Mouse (Mus musculus): ENCODE results near the gene Gadd45gip1. TPM values are rescaled to one million over a fixed set of nuclear protein-coding genes. Genes with fewer than 3 reads are reported as not detected.

Gadd45gip1 gene
- polyA plus RNA-seq, 1 experiment from 2014 or later = 49.9 TPM

DNA sequence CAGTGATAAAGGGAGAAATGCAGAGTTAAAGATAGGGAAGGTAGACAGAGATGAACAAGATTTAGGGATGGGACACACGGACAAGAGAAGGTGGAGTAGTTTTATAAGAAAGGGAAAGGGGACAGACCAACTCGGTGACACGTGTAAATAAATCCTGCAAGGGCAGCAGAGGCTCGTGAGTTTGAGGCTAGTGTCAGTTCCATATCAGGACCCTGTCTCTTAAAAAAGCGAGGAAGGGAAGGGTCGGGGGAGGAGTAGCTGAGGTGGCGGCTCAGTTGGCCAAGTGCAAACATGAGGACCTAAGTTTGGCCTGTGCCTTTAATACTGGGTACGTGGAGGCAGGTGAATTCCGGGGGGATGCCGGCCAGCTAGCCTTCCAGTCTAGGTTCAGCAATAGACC, 20.0 kb upstream of the Gadd45gip1 start:
- Histone ChIP-seq H3K4me3 (ENCODE audit: control insufficient read depth in 1 of 2, insufficient read depth in 1 of 2, low read depth in 1 of 2, low read length in 2 of 2) (peak overlapping the region; percentile 18 to 37), H3K4me1 (ENCODE audit: control insufficient read depth in 2 of 2, insufficient read depth in 2 of 2, low read length in 2 of 2) (peaks cover 0 to 15% of the 10 kb centered on the region in 2 experiments; a peak in 3 of 4 replicates), H3K9me3 (ENCODE audit: control insufficient read depth, low read length) (no peaks in the 10 kb centered on the region), H3K36me3 (ENCODE audit: control insufficient read depth, insufficient read depth, low read length) (no peaks in the 10 kb centered on the region), H3K9ac (ENCODE audit: low read length) (peak overlapping the region; percentile 52; the same call in 1 of the 2 replicates), H3K27ac (replicated peaks in 1 of 2; ENCODE audit: control insufficient read depth in 1 of 2, insufficient read depth in 1 of 2, low read depth in 2 of 2, low read length in 2 of 2) (no peak overlapping the region), H3K4me2 (ENCODE audit: low read length) (peak overlapping the region; percentile 71), H3K27me3 (ENCODE audit: control insufficient read depth, insufficient read depth, low read length) (peaks cover 13% of the 10 kb centered on the region)
- no peak for ATAC-seq (ENCODE audit: insufficient number of reproducible peaks, insufficient read depth, low FRiP score, low read depth)
- WGBS = 25% methylated on average over 10 of the region's 10 CpGs

DNA sequence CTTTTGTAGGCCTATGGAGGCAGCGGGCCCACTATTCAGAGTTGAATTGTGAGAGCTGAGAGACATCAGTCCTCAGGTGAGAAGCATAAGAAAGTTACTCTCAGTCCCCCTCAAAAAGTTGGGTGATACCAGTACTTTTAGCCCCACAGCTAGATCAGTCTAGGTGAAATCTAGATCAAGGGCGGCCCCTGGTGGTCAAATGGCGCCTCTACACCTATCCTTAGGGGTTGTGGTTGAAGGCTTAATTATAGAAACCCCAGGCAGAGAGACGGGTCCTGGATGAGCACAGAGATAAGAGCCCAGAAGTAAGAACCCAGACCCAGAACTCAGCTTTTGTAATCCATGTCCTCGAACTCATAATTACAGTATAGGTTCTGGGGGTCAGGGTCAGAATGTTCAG, 18.3 kb upstream of the Gadd45gip1 start:
- WGBS = under 1% methylated on average over 5 of the region's 5 CpGs
- Histone ChIP-seq H3K27ac (replicated peaks in 1 of 2; ENCODE audit: control insufficient read depth in 1 of 2, insufficient read depth in 1 of 2, low read depth in 2 of 2, low read length in 2 of 2) (no peak overlapping the region), H3K4me1 (ENCODE audit: control insufficient read depth in 2 of 2, insufficient read depth in 2 of 2, low read length in 2 of 2) (peaks cover 0 to 15% of the 10 kb centered on the region in 2 experiments; a peak in 3 of 4 replicates), H3K36me3 (ENCODE audit: control insufficient read depth, insufficient read depth, low read length) (no peaks in the 10 kb centered on the region), H3K9me3 (ENCODE audit: control insufficient read depth, low read length) (no peaks in the 10 kb centered on the region), H3K4me2 (ENCODE audit: low read length) (no peak overlapping the region), H3K4me3 (ENCODE audit: control insufficient read depth in 1 of 2, insufficient read depth in 1 of 2, low read depth in 1 of 2, low read length in 2 of 2) (no peak overlapping the region), H3K27me3 (ENCODE audit: control insufficient read depth, insufficient read depth, low read length) (peaks cover 13% of the 10 kb centered on the region), H3K9ac (ENCODE audit: low read length) (no peak overlapping the region)
- ATAC-seq (ENCODE audit: insufficient number of reproducible peaks, insufficient read depth, low FRiP score, low read depth) = no peak

DNA sequence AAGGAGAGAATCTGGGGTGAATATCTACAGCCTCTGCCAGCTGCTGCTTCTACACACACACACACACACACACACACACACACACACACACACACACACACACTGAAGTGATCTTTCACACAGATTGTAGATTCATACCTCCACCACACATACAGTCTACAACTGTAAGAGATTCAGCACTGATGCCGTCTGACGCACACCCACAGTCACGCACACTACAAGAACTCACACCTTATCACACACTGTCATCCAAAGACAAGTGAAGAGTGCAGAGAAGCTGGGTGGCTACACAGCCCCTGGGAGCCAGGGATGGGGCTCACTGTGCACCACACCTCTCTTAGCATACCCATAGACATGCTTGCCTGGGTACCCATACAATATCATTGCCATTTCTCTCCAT, 17.5 kb upstream of the Gadd45gip1 start:
- 46% methylated on average over 3 of the region's 3 CpGs for WGBS
- Histone ChIP-seq H3K4me3 (ENCODE audit: control insufficient read depth in 1 of 2, insufficient read depth in 1 of 2, low read depth in 1 of 2, low read length in 2 of 2) (no peak overlapping the region), H3K9ac (ENCODE audit: low read length) (no peak overlapping the region), H3K27me3 (ENCODE audit: control insufficient read depth, insufficient read depth, low read length) (peaks cover 13% of the 10 kb centered on the region), H3K9me3 (ENCODE audit: control insufficient read depth, low read length) (no peaks in the 10 kb centered on the region), H3K36me3 (ENCODE audit: control insufficient read depth, insufficient read depth, low read length) (no peaks in the 10 kb centered on the region), H3K27ac (replicated peaks in 1 of 2; ENCODE audit: control insufficient read depth in 1 of 2, insufficient read depth in 1 of 2, low read depth in 2 of 2, low read length in 2 of 2) (no peak overlapping the region), H3K4me1 (ENCODE audit: control insufficient read depth in 2 of 2, insufficient read depth in 2 of 2, low read length in 2 of 2) (peaks cover 0 to 15% of the 10 kb centered on the region in 2 experiments; a peak in 3 of 4 replicates), H3K4me2 (ENCODE audit: low read length) (no peak overlapping the region)
- ATAC-seq (ENCODE audit: insufficient number of reproducible peaks, insufficient read depth, low FRiP score, low read depth) = no peak

DNA sequence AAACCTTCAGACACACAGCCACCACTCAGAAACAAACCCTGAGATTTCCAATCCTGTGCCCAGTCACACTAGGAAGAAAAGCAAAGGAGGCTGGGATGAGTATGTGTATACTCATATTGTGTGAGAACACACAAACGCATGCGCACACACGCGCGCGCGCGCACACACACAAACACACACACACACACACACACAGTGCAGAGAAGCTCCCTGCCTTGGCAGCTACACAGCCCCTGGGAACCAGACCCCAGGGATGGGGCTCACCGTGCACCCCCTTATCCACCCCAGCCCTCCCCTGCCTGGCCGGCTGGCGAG, 17.1 kb upstream of the Gadd45gip1 start:
- Histone ChIP-seq H3K27ac (replicated peaks in 1 of 2; ENCODE audit: control insufficient read depth in 1 of 2, insufficient read depth in 1 of 2, low read depth in 2 of 2, low read length in 2 of 2) (no peak overlapping the region), H3K4me1 (ENCODE audit: control insufficient read depth in 2 of 2, insufficient read depth in 2 of 2, low read length in 2 of 2) (peaks cover 0 to 15% of the 10 kb centered on the region in 2 experiments; a peak in 3 of 4 replicates), H3K9ac (ENCODE audit: low read length) (no peak overlapping the region), H3K27me3 (ENCODE audit: control insufficient read depth, insufficient read depth, low read length) (peaks cover 13% of the 10 kb centered on the region), H3K4me3 (ENCODE audit: control insufficient read depth in 1 of 2, insufficient read depth in 1 of 2, low read depth in 1 of 2, low read length in 2 of 2) (no peak overlapping the region), H3K4me2 (ENCODE audit: low read length) (no peak overlapping the region), H3K36me3 (ENCODE audit: control insufficient read depth, insufficient read depth, low read length) (no peaks in the 10 kb centered on the region), H3K9me3 (ENCODE audit: control insufficient read depth, low read length) (no peaks in the 10 kb centered on the region)
- WGBS = 74% methylated on average over 11 of the region's 11 CpGs
- no peak for ATAC-seq (ENCODE audit: insufficient number of reproducible peaks, insufficient read depth, low FRiP score, low read depth)

DNA sequence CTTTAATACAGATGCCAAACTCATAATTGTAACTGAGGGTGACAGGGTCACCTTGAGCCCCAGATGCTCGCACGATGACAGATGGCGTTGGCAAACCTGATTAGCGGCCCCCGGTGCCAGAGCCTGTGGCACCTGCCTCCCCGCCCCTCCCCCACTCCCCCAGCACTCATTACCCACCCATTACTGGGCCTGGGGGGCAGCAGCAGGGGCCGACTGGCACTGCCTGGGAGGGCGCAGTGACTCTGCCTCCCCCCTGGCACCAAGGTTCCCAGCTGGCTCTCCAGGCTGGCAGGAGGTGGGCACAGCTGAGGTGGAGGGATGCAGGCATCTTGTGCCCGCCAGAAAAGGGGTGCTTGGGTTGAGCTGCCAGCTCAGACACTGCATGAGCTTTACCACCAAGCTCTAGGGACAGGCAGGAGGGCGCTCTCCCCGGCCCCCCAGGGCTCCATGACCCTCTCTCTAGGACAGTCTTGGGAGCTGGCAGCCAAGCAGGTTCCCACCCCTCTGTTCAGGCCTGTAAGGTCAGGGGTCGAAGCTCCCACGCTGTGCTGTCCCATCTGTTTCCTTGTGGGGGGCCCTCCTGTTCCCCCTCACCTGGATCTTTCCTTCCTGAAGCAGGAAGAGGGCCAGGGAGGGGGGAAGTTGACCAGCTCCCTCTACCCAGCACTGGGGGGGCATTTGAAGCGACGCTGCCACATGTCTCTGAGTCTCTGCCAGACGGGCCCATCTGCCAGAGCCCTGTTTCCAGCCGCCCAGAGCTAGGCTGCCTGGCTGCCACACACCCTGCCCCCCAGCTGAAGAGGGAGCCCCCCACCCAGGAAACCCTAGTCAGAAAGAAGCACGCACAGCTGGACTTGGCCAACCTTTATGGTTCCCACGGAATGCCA, 16.5 kb upstream of the Gadd45gip1 start:
- Histone ChIP-seq H3K4me2 (ENCODE audit: low read length) (no peak overlapping the region), H3K9me3 (ENCODE audit: control insufficient read depth, low read length) (no peaks in the 10 kb centered on the region), H3K4me1 (ENCODE audit: control insufficient read depth in 2 of 2, insufficient read depth in 2 of 2, low read length in 2 of 2) (peaks cover 0 to 15% of the 10 kb centered on the region in 2 experiments; a peak in 3 of 4 replicates), H3K27me3 (ENCODE audit: control insufficient read depth, insufficient read depth, low read length) (peaks cover 13% of the 10 kb centered on the region), H3K27ac (replicated peaks in 1 of 2; ENCODE audit: control insufficient read depth in 1 of 2, insufficient read depth in 1 of 2, low read depth in 2 of 2, low read length in 2 of 2) (no peak overlapping the region), H3K4me3 (ENCODE audit: control insufficient read depth in 1 of 2, insufficient read depth in 1 of 2, low read depth in 1 of 2, low read length in 2 of 2) (no peak overlapping the region), H3K36me3 (ENCODE audit: control insufficient read depth, insufficient read depth, low read length) (no peaks in the 10 kb centered on the region), H3K9ac (ENCODE audit: low read length) (no peak overlapping the region; the same call in 1 of the 2 replicates)
- 37% methylated on average over 19 of the region's 19 CpGs for WGBS
- no peak for ATAC-seq (ENCODE audit: insufficient number of reproducible peaks, insufficient read depth, low FRiP score, low read depth)

DNA sequence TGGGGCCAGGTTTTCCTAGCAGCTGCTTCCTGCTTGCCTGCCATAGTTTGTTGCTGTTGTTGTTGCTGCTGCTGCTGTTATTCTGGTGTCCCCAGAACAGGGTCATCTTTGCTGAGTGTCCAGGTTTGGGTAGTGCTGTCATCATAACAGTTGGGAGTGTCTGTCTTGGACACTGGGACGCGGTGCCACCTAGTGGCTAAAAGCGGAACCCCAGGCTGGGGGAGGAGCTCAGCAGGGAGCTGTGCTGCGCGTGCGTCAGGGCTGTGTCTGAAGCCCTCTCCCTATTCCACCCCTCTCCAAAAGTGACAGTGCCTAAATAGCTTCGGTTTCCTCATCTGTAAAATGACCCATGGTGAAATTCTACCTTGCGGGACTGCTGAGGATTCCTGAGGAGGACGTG, 15.8 kb upstream of the Gadd45gip1 start:
- Histone ChIP-seq H3K4me3 (ENCODE audit: control insufficient read depth in 1 of 2, insufficient read depth in 1 of 2, low read depth in 1 of 2, low read length in 2 of 2) (no peak overlapping the region), H3K36me3 (ENCODE audit: control insufficient read depth, insufficient read depth, low read length) (no peaks in the 10 kb centered on the region), H3K27ac (replicated peaks in 1 of 2; ENCODE audit: control insufficient read depth in 1 of 2, insufficient read depth in 1 of 2, low read depth in 2 of 2, low read length in 2 of 2) (no peak overlapping the region), H3K9me3 (ENCODE audit: control insufficient read depth, low read length) (no peaks in the 10 kb centered on the region), H3K9ac (ENCODE audit: low read length) (no peak overlapping the region; the same call in 1 of the 2 replicates), H3K27me3 (ENCODE audit: control insufficient read depth, insufficient read depth, low read length) (peaks cover 13% of the 10 kb centered on the region), H3K4me2 (ENCODE audit: low read length) (no peak overlapping the region), H3K4me1 (ENCODE audit: control insufficient read depth in 2 of 2, insufficient read depth in 2 of 2, low read length in 2 of 2) (peaks cover 0 to 15% of the 10 kb centered on the region in 2 experiments; a peak in 3 of 4 replicates)
- peak; percentile 54; the same call in 1 of the 2 replicates for ATAC-seq (ENCODE audit: insufficient number of reproducible peaks, insufficient read depth, low FRiP score, low read depth)
- 10% methylated on average over 9 of the region's 9 CpGs for WGBS

DNA sequence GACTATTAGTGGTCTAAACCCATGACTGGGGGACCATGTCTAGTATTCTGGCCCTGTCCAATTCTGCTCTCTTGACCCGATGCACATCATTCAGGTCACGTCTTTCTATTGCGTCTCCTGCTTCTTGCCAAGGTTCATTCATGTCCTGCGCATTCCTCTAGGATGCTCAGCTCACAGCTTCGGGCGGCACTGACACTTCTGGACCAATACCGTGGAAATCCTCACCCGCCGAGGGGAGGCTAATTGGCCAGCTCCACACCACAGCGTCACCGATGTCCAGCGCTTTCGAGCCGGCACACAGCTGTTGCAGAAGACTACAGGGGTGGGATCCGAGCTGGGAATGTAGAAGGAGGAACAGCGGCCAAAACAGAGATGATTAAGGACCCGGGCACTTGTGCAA, 15.2 kb upstream of the Gadd45gip1 start:
- Histone ChIP-seq H3K4me1 (ENCODE audit: control insufficient read depth in 2 of 2, insufficient read depth in 2 of 2, low read length in 2 of 2) (peaks cover 0 to 11% of the 10 kb centered on the region in 2 experiments; a peak in 3 of 4 replicates), H3K4me3 (ENCODE audit: control insufficient read depth in 1 of 2, insufficient read depth in 1 of 2, low read depth in 1 of 2, low read length in 2 of 2) (no peak overlapping the region), H3K27me3 (ENCODE audit: control insufficient read depth, insufficient read depth, low read length) (peaks cover 12% of the 10 kb centered on the region), H3K4me2 (ENCODE audit: low read length) (no peak overlapping the region), H3K36me3 (ENCODE audit: control insufficient read depth, insufficient read depth, low read length) (no peaks in the 10 kb centered on the region), H3K9ac (ENCODE audit: low read length) (no peak overlapping the region), H3K9me3 (ENCODE audit: control insufficient read depth, low read length) (no peaks in the 10 kb centered on the region), H3K27ac (replicated peaks in 1 of 2; ENCODE audit: control insufficient read depth in 1 of 2, insufficient read depth in 1 of 2, low read depth in 2 of 2, low read length in 2 of 2) (no peak overlapping the region)
- ATAC-seq (ENCODE audit: insufficient number of reproducible peaks, insufficient read depth, low FRiP score, low read depth) = no peak
- WGBS = 69% methylated on average over 17 of the region's 17 CpGs

Measured in heart, embryonic 14.5 days (tissue).